Mouse (Mus musculus) MEL (cell line): Measurements from ENCODE around the gene Rassf3. TPM values are rescaled to one million over a fixed set of nuclear protein-coding genes. Genes with fewer than 3 reads are reported as not detected.

Experiments
- DNase-seq: peaks from one replicate; pipeline ENCODE4 v3.0.0; 2011; ENCODE audit warnings: low read depth, low spot score
- H3K27ac ChIP-seq: 2 replicates; pipeline ENCODE4 v1.5.1; 2012; ENCODE audit warnings: low read depth, mild to moderate bottlenecking, control low read depth, low read length, moderate library complexity; ENCODE audit not compliant: control insufficient read depth
- H3K27me3 ChIP-seq, 2 experiments: fragments of 150-350 bp in 1 of 2; sonication (generic) in 1 of 2; 2 replicates each; pipeline ENCODE4 v1.6.1; 2012; ENCODE audit warnings: low read length in 2 of 2, mild to moderate bottlenecking in 2 of 2, improper control_type of control experiment in 1 of 2, moderate library complexity in 1 of 2; ENCODE audit not compliant: insufficient read depth in 2 of 2, control insufficient read depth in 1 of 2
- H3K36me3 ChIP-seq, 2 experiments: 2 replicates each; pipeline ENCODE4 v1.6.1; 2012 to 2014; ENCODE audit warnings: low read length in 2 of 2, improper control_type of control experiment in 1 of 2, inconsistent platforms in 1 of 2, mild to moderate bottlenecking in 1 of 2; ENCODE audit not compliant: insufficient read depth in 2 of 2, control insufficient read depth in 1 of 2
- H3K4me1 ChIP-seq, 2 experiments: fragments of 150-350 bp in 1 of 2; sonication (generic) in 1 of 2; 2 replicates each; pipeline ENCODE4 v1.6.1; 2012; ENCODE audit warnings: low read length in 2 of 2, improper control_type of control experiment in 1 of 2, mild to moderate bottlenecking in 1 of 2; ENCODE audit not compliant: insufficient read depth in 2 of 2, control insufficient read depth in 1 of 2
- H3K4me3 ChIP-seq, 2 experiments: fragments of 150-350 bp in 1 of 2; sonication (generic) in 1 of 2; 2 replicates each; pipeline ENCODE4 v1.5.1; 2012; ENCODE audit warnings: low read depth in 2 of 2, low read length in 2 of 2, mild to moderate bottlenecking in 2 of 2, moderate library complexity in 2 of 2, control low read depth in 1 of 2, improper control_type of control experiment in 1 of 2; ENCODE audit not compliant: control insufficient read depth in 1 of 2, insufficient read depth in 1 of 2
- H3K79me2 ChIP-seq: 2 replicates; pipeline ENCODE4 v1.6.1; 2012; ENCODE audit warnings: mild to moderate bottlenecking, low read length, moderate library complexity; ENCODE audit not compliant: control insufficient read depth, poor library complexity, insufficient read depth
- H3K9ac ChIP-seq: 2 replicates; pipeline ENCODE4 v1.6.1; 2012; ENCODE audit warnings: low read depth, mild to moderate bottlenecking, control low read depth, low read length, moderate library complexity; ENCODE audit not compliant: control insufficient read depth, poor library complexity, severe bottlenecking
- H3K9me3 ChIP-seq: fragments of 150-350 bp; sonication (generic); replicated peaks from 2 replicates; pipeline ENCODE4 v1.6.1; 2012; ENCODE audit warnings: mild to moderate bottlenecking, low read length, improper control_type of control experiment, moderate library complexity; ENCODE audit not compliant: insufficient read depth
- BHLHE40 ChIP-seq: IDR thresholded peaks from 2 replicates; pipeline ENCODE4 v1.6.1; 2012; ENCODE audit warnings: low read depth, mild to moderate bottlenecking, inconsistent platforms, low read length, improper control_type of control experiment, borderline replicate concordance
- CHD1 ChIP-seq: IDR thresholded peaks from 2 replicates; pipeline ENCODE4 v1.6.1; 2012; ENCODE audit warnings: low read depth, mild to moderate bottlenecking, inconsistent platforms, low read length, improper control_type of control experiment
- E2F4 ChIP-seq: IDR thresholded peaks from 2 replicates; pipeline ENCODE4 v1.6.1; 2011; ENCODE audit warnings: low read depth, low read length, improper control_type of control experiment, borderline replicate concordance
- EP300 ChIP-seq, 2 experiments: IDR thresholded peaks; 2 replicates each; pipeline ENCODE4 v1.6.1; 2011; ENCODE audit warnings: improper control_type of control experiment in 2 of 2, low read length in 2 of 2, low read depth in 1 of 2, mild to moderate bottlenecking in 1 of 2
- ETS1 ChIP-seq: IDR thresholded peaks from 2 replicates; pipeline ENCODE4 v1.6.1; 2012; ENCODE audit warnings: low read depth, mild to moderate bottlenecking, inconsistent platforms, low read length, improper control_type of control experiment, moderate library complexity
- GATA1 ChIP-seq: IDR thresholded peaks from 2 replicates; pipeline ENCODE4 v1.6.1; 2011; ENCODE audit warnings: low read depth, low read length, improper control_type of control experiment
- HCFC1 ChIP-seq: IDR thresholded peaks from 2 replicates; pipeline ENCODE4 v1.6.1; 2012; ENCODE audit warnings: low read depth, mild to moderate bottlenecking, inconsistent platforms, low read length, improper control_type of control experiment, moderate library complexity
- KAT2A ChIP-seq: conservative IDR thresholded peaks from 2 replicates; pipeline ENCODE4 v1.6.1; 2012; ENCODE audit warnings: low read depth, low read length, improper control_type of control experiment, inconsistent platforms
- MAX ChIP-seq: IDR thresholded peaks from 2 replicates; pipeline ENCODE4 v1.6.1; 2011; ENCODE audit warnings: low read length, improper control_type of control experiment
- MAZ ChIP-seq: IDR thresholded peaks from 2 replicates; pipeline ENCODE4 v1.6.1; 2012; ENCODE audit warnings: low read depth, mild to moderate bottlenecking, inconsistent platforms, low read length, improper control_type of control experiment
- MXI1 ChIP-seq: IDR thresholded peaks from 2 replicates; pipeline ENCODE4 v1.6.1; 2011; ENCODE audit warnings: mild to moderate bottlenecking, low read depth, low read length, improper control_type of control experiment
- MYC ChIP-seq: IDR thresholded peaks from 2 replicates; pipeline ENCODE4 v1.6.1; 2011; ENCODE audit warnings: low read depth, mild to moderate bottlenecking, low read length, improper control_type of control experiment, moderate library complexity
- NELFE ChIP-seq: IDR thresholded peaks from 2 replicates; pipeline ENCODE4 v1.6.1; 2011; ENCODE audit warnings: low read depth, low read length, improper control_type of control experiment
- POLR2A ChIP-seq, 2 experiments: IDR thresholded peaks; 2 replicates each; pipeline ENCODE4 v1.6.1; 2011 to 2012; ENCODE audit warnings: low read length in 2 of 2, mild to moderate bottlenecking in 2 of 2, control low read depth in 1 of 2, improper control_type of control experiment in 1 of 2, low read depth in 1 of 2, moderate library complexity in 1 of 2; ENCODE audit not compliant: control insufficient read depth in 1 of 2, insufficient read depth in 1 of 2, poor library complexity in 1 of 2
- POLR2AphosphoS5 ChIP-seq: IDR thresholded peaks from 2 replicates; pipeline ENCODE4 v1.6.1; 2012; ENCODE audit warnings: low read depth, borderline replicate concordance, mild to moderate bottlenecking, inconsistent platforms, low read length, moderate library complexity, mixed read lengths
- SIN3A ChIP-seq: IDR thresholded peaks from 2 replicates; pipeline ENCODE4 v1.6.1; 2012; ENCODE audit warnings: low read length, improper control_type of control experiment, inconsistent platforms
- TAL1 ChIP-seq: IDR thresholded peaks from 2 replicates; pipeline ENCODE4 v1.6.1; 2012; ENCODE audit warnings: mild to moderate bottlenecking, inconsistent platforms, low read length, moderate library complexity, mixed read lengths
- TBP ChIP-seq: IDR thresholded peaks from 2 replicates; pipeline ENCODE4 v1.8.0; 2011; ENCODE audit warnings: low read depth, low read length, improper control_type of control experiment
- TCF12 ChIP-seq: IDR thresholded peaks from 2 replicates; pipeline ENCODE4 v1.6.1; 2014; ENCODE audit warnings: low read depth, mild to moderate bottlenecking, inconsistent platforms, low read length, improper control_type of control experiment, moderate library complexity
- USF1 ChIP-seq: IDR thresholded peaks from 2 replicates; pipeline ENCODE4 v1.6.1; 2014; ENCODE audit warnings: low read depth, mild to moderate bottlenecking, inconsistent platforms, low read length, improper control_type of control experiment, moderate library complexity
- ZMIZ1 ChIP-seq: IDR thresholded peaks from 2 replicates; pipeline ENCODE4 v1.6.1; 2012; ENCODE audit warnings: low read depth, mild to moderate bottlenecking, inconsistent platforms, low read length, improper control_type of control experiment, moderate library complexity
- ZNF384 ChIP-seq: IDR thresholded peaks from 2 replicates; pipeline ENCODE4 v1.6.1; 2012; ENCODE audit warnings: low read depth, mild to moderate bottlenecking, inconsistent platforms, low read length, improper control_type of control experiment
- polyA plus RNA-seq, 2 experiments: library from polyadenylated mRNA; stranded (reverse) in 1 of 2; unstranded in 1 of 2; fragments of >175 nt in 1 of 2; fragments of >200 nt in 1 of 2; gene quantifications; 2 replicates each; pipeline versions ENCODE4 v1.2.1 to v1.2.4; 2012; ENCODE audit warnings: low replicate concordance in 2 of 2, low read depth in 1 of 2; ENCODE audit not compliant: insufficient read length in 2 of 2, insufficient read depth in 1 of 2, missing spikeins in 1 of 2
- total RNA-seq: library from RNA; depleted of rRNA; stranded (reverse); fragments of 300-350 nt; gene quantifications from 2 replicates; pipeline ENCODE4 v1.2.3, GENCODE M21; 2012

Gene Rassf3
- total and polyA plus RNA-seq, 3 experiments, result 9.2 to 15.8 TPM; not detected in 1

GRCm38 (mm10) chr10:121479987-121480386 lies 3.8 kb upstream of the Rassf3 start:
- no peak overlapping the region for H3K27ac ChIP-seq
- no peaks in the 10 kb centered on the region for H3K27me3 ChIP-seq
- DNase-seq, result no peak
- H3K9me3 ChIP-seq, result no peaks in the 10 kb centered on the region
- TF ChIP-seq POLR2A (IDR thresholded peaks at IDR 0.05; ENCODE audit: control insufficient read depth in 1 of 2, insufficient read depth in 1 of 2, low read depth in 1 of 2, low read length in 2 of 2, poor library complexity in 1 of 2) (no peak), E2F4 (no peak), TCF12 (no peak), TBP (peak; percentile 94), GATA1 (no peak), HCFC1 (no peak), USF1 (no peak), ZNF384 (no peak)
- H3K4me3 ChIP-seq, result no peak overlapping the region
- H3K4me1 ChIP-seq, result peaks cover 0 to 11% of the 10 kb centered on the region in 2 experiments; a peak in 2 of 4 replicates
- no peak overlapping the region for H3K9ac ChIP-seq
- H3K36me3 ChIP-seq, result peaks cover 0 to 4% of the 10 kb centered on the region in 2 experiments; a peak in 2 of 4 replicates
- H3K79me2 ChIP-seq, result peaks cover 11% of the 10 kb centered on the region

GRCm38 (mm10) chr10:121477433-121477832 lies 1.3 kb upstream of the Rassf3 start:
- H3K27me3 ChIP-seq, result no peaks in the 10 kb centered on the region
- DNase-seq, result peak; percentile 80
- peaks cover 20% of the 10 kb centered on the region for H3K79me2 ChIP-seq
- peaks cover 0 to 9% of the 10 kb centered on the region in 2 experiments; a peak in 3 of 4 replicates for H3K4me1 ChIP-seq
- H3K4me3 ChIP-seq, result peak overlapping the region; percentile 40 to 76
- no peaks in the 10 kb centered on the region for H3K9me3 ChIP-seq
- TF ChIP-seq CHD1 (no peak), TBP (peak; percentile 52), MAZ (no peak), KAT2A (no peak), TCF12 (peak; percentile 41; the same call in 1 of the 2 replicates), GATA1 (peak; percentile 20; the same call in 1 of the 2 replicates), MYC (peak; percentile 79), ETS1 (0 out of 2 replicates have a peak, but pooled peaks have one; percentile 35), EP300 (IDR thresholded peaks at IDR 0.05; ENCODE audit: low read depth in 1 of 2, low read length in 2 of 2) (peak; percentile 53 to 55), SIN3A (0 out of 2 replicates have a peak, but pooled peaks have one; percentile 29), MXI1 (peak; percentile 61), NELFE (peak; percentile 39; the same call in 1 of the 2 replicates), USF1 (peak; percentile 65), MAX (peak; percentile 75), TAL1 (peak; percentile 46), BHLHE40 (peak; percentile 90), HCFC1 (no peak), POLR2AphosphoS5 (no peak), ZMIZ1 (peak; percentile 62; the same call in 1 of the 2 replicates)
- H3K9ac ChIP-seq, result peak overlapping the region; percentile 87
- peak overlapping the region; percentile 92 for H3K27ac ChIP-seq
- H3K36me3 ChIP-seq, result peaks cover 0 to 4% of the 10 kb centered on the region in 2 experiments; a peak in 1 of 4 replicates
